Mouse (Mus musculus): Measurements from ENCODE around the gene Jade3.
"Not testable (repeated sequence)": the region's sequence is repeated elsewhere in the genome, so short reads cannot be mapped to it uniquely, and the experiment has no call there.

The Jade3 gene

DNA sequence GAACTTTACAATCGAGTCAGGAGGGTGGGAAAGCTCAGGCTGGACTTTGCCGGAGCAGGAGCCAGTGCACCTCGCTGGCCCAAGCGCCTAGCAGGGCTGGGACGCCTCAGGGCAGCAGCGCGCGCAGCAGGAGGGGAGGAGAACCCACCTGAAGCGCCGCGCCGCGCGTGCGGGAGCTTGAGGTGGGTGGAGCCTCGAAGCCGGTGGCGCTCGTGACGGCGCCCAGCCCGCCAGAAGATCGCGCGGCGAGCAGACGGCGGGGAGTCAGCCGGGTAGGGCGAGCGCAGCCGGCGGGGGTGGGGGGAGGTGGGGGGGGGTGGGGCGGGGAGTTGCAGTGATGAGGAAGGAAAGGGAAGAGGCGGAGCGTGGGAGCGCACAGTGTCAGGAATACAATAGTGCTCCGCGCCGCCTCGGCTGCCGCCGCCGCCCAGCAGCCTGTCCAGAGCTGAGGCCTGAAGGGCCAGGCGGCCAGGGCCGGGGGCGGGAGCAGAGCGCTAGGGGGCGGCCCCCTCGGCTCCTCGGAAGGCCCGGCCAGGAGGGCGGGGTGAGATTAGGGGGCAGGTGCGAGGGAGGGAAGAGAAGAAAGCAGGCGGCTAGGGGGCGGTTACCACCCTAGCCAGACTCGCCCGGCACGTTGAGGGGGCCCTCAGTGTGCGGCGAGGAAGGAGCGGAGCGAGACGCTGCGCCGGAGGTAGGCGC lies at the start of gene Jade3:
TSS of gene Jade3 (plus strand) at position 549 of the 699 bp plus-strand sequence.
- DNase-seq, result peak; percentile 74 to 75

DNA sequence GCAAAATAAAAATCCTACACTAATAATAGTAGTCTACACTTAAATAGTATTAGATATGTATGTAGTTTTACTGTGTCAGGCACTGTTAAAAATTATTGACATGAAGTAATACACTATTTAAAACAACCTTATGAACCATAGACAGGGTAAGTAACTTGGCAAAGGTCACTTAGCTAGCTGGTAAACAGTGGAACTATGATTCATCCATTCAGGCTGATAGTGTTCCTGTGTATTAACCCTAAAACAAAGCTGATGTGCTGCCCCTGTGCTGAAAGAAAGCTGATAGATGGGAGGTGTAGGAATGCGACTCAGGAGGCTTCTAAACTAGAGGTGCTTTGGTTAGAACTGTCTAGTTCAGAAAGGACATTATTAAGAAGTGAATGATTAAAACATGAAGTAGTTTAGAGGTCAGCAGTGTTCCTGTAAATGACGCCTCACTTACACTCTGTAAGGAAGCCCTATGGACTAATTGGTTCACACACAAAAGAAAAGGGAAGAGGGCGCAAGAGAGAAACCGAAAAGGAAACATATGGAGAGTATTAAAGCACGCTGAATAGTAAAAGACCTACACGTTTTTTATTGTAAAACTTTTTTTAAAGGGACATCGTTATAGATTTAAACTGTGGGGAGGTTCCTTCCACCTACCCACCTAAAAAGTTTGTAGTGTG lies 46.0 kb upstream of the Jade3 start:
- DNase-seq, result no peak

DNA sequence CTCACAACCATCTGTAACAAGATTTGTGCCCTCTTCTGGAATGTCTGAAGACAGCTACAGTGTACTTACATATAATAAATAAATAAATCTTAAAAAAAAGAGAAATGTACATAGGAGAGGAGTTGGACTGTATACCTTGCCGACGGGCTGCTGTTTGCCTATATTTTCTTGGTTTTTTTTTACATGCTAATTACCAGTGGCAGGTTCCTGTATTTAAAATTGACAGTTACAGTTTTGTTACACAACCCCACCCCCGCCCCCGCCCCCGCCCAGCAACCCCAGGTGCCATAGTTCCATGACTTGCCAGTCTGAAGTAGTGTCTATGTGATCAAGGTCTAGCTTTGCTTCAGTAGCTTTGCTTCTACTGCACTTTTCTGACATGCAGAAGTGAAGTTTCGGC lies 43.2 kb upstream of the Jade3 start:
- peak in 1 of 2 experiments; percentile 2 for DNase-seq

DNA sequence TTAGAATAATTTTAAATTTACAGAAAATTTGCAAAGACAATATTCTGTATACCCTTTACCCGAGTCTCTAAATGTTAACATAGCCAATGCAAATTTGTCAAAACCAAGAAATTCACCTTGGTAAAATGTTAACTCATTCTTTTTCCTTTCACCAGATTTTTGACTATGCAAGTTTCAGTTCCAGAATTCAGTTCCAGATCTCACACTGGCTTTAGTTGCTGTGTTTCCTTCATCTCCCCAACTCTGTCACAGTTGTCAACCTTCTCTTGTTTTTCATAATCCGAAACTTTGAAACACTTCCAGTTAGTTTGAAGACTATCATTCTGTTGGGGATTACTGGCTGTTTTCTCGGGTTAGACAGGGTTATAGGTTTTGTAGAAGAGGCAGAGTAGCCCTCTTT lies 38.5 kb upstream of the Jade3 start:
- DNase-seq, result no peak

DNA sequence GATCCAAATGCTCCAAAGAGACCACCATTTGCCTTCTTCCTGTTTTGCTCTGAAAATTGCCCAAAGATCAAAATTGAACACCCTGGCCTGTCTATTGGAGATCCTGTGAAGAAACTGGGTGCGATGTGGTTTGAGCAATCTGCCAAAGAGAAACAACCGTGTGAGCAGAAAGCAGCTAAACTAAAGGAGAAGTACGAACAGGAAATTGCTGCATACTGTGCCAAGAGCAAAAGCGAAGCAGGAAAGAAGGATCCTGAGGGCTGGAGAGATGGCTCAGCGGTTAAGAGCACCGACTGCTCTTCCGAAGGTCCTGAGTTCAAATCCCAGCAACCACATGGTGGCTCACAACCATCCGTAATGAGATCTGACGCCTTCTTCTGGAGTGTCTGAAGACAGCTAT lies 33.5 kb upstream of the Jade3 start:
- DNase-seq, result not testable (repeated sequence)

DNA sequence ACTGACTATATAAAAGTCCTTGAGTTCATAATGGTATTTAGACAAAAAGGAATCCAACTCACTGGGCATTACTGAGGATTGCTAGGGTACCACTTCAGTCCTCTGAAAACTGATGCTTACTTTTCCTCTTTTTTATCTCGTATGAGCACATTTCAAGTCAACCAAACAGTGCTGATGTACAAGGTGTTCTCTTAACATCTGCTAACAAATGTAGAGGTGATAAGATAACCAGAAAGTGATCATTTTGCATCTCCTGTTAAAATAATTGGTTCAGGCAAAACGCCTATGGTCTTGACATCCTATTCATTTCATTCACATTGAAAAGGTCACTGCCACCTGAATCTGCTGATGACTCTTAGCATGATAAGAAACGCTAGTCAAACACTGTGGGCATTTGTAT lies 32.5 kb upstream of the Jade3 start:
- no peak for DNase-seq

DNA sequence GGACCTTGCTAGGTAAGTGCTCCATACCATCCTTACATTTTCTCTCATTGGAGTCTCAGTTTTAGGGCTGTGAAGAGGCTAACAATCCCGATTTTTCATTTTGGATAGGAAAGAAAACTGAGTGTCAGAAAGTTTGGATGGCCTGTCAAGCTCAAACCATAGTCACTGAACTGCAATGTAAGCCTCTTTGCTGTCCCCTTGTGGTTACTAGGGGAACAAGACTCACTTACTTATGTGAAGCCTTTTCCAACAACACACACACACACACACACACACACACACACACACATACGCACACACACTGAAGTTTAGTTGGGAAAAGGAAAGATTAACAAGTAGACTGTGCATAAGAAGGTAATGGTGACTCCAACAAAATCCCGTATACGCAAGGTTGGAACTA lies 21.4 kb upstream of the Jade3 start:
- DNase-seq, result peak; percentile 8 to 27

DNA sequence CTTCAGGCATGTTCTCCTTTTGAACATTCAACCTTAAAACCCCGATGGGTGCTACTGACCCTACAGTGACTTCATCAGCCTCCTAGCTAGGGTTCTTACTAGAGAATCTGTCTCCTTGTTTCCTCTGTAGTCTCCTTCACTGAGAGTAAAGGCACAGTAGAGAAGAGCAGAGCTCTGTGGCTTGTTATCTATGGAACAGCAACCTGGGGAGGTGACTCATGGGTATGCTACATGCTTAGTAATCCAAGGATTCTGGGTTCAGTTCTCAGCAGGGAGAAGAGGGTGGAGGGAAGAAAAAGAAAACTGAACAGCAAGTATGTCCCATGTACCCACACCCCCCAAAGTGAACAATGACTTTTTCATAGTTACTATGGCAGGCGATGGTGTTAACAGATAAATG lies 18.6 kb upstream of the Jade3 start:
- no peak for DNase-seq

DNA sequence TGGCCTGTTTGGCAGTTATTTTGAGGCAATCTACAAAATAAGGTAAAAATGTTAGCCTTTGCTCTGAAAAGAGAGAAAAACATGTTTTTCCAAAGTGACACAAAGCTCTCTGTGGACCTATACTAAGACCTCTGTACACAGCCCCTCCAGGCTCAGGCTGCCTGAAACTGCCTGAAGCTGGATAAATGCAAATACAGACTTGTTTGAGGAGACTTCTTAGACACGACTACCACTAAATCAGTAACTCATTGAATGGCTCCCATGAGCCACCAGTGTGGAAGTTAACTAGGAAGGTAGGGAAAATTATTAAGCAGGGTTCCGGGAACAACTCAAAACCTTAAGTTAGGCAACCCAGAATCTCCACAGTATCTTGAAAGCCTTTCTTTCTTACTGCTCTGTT lies 17.8 kb upstream of the Jade3 start:
- no peak for DNase-seq

DNA sequence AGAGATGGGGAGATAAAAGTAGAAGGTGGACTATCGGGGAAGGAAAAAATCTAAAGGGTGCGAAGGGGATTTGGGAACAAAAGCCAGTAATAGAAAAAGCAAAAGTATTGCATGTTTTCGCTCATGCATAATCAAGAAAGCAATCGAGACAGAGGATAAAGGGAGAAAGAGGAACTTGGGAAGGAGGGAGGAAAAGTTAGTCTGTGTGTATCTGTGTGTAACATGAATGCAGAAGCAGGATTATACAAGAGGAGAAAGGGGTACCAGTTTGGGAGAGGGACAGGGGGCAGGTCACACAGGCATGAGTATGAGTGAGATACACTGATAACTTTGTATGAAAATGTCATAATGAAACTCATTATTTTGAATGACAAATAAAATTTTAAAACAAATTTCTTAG lies 14.1 kb upstream of the Jade3 start:
- no peak for DNase-seq

DNA sequence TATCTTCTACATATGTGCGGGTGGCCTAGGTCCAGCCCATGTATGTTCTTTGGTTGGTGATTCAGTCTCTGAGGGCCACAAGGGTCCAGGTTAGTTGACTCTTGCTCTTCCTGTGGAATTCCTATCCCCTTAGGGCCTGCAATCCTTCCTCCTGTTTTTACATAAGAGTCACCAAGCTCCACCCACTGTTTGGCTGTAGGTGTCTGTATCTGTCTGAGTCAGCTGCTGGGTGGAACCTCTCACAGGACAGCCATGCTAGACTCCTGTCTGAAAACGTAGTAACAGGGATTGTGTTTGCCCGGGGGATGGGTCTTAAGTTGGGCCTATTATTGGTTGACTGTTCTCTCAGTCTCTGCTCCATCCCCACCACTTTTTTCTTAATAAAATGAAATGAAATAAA lies 13.3 kb upstream of the Jade3 start:
- no peak for DNase-seq

DNA sequence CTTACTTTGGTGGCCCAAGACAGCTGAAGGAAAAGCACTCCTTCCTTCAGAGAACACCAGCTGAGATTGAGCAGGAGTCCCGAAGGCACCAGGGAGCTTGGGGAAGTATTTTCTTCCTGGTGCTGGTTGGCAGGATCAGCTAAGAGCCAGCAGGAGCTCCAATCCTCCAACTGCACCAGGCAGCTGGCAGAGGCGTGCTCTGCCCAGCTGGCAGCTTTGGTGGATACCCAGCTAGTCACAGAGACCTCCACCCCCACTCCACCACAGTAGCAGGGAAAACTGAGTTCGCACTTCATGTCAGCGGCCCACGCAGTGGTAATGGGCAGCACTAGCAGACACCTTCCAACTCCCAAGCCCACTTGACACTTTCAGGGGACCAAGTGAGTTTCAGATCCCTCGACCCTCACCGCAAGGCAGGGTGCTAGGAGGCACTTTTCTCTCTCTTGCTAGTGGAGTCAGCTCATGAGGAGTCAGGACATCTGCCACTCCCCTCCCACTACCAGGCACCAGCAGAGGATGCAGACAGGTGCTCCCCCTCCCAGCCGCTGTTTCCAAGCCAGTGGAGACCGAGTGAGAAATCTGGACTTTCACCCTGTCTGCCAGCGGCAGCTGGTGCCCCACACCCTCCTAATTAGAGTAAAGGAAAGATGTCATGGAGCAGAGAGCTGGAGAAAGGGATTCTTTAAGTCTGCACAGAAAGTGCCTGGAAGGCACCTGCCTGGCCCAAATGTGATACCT lies 10.4 kb upstream of the Jade3 start:
- no peak for DNase-seq

DNA sequence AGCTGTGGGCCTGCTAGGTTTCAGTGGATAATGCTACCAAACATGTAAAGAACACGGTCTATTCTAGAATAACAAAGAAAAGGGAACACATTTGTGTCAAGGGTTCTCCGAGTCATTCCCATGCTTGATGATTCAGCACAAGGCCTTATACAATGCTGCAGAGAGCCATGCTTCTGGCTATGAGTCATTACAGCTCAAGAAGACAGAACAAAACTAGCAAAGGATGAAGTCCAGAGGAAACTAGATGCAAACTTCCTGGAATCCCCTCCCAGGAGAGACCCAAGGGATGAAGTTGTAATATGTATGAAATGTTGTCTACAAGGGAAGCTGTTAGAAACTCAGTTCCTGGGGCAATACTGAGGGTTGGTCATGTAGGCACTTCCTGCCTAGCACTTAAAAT lies 7.0 kb upstream of the Jade3 start:
- no peak for DNase-seq

DNA sequence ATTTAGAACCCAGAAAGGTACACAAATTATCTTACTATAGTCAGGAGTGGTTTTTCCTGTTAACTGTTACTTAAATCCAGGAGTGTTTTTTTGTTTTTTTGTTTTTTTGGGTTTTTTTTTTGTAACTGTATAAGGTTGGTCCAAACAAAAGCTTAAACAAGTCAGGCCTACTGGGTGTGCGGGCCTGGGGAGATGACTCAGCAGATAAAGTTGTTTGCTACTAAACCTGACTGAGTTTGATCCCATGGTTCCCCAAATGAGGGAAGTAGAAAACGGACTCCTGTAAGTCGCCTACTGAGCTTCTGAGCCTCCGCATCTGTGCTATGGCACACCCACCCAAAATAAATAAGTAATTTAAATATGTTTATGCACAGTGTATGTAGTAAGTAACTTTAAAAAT lies 6.0 kb upstream of the Jade3 start:
- no peak for DNase-seq

DNA sequence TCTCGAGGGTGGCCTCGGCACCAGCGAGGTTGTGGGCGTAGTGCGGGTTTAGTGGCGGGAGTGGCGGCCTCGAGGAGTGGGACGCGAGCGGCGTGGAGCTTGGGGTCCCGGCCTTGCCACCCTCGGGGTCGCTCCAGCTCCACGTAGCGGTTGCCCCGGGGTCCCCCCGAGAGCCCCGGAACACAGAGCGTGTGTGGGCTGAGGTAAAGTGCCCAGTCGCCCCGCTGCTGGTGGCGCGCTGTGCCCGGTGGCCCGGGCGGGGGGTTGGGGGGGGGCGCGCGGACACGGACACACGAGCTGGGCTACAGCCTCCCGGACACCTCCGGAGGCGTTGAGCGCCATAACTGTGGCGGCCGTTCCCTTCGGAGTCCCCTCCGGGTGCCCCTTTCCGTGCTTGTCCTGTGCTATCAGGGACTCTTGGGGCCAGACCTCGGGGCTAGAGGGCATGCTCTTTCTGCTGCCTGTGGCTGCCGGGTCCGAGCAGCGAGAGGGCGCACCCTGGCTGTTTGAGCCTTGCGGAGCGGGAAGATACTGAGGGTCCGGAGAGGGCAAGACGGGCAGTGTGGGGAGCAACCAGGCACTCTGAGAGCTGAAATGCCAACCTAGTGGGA lies 456 bp downstream of the Jade3 start:
- peak; percentile 29 to 34 for DNase-seq

DNA sequence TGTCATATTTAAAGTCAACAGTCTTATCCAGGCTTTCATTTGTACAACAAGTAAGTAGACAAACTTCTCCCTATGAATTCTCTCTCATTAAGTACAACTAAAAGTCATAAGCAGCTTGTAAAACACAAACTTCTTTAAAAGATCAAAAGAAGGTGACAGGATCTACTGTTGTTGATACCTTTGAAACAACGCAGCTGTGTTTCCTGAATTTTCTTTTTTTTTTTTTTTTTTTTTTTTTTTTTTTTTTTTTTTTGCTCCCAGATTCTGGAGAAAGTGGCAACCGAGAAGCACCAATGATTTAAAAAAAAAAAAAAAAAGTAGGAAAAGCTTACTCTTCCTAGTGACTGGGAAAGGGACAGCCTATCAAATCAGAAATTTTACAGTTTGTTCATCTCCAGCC lies 57.7 kb downstream of the Jade3 start:
- DNase-seq, result no peak

DNA sequence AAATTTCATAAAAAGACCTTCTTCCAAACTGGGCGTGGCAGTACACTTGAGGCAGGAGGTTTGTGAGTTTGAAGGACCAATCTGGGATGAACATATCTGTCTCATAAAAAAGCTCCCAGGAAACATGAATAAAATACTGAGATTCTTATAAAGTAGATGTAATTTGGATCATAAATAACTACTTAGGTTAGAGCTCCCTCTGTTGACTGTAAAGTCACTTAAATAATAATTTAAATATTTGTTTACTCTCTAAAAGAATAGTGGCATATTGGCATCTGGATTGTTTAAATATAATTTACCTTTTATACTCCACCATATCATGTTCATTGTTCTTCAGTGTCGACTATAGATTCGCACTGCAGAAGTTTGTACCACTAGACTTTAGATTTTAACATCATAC lies 72.2 kb downstream of the Jade3 start:
- no peak for DNase-seq

DNA sequence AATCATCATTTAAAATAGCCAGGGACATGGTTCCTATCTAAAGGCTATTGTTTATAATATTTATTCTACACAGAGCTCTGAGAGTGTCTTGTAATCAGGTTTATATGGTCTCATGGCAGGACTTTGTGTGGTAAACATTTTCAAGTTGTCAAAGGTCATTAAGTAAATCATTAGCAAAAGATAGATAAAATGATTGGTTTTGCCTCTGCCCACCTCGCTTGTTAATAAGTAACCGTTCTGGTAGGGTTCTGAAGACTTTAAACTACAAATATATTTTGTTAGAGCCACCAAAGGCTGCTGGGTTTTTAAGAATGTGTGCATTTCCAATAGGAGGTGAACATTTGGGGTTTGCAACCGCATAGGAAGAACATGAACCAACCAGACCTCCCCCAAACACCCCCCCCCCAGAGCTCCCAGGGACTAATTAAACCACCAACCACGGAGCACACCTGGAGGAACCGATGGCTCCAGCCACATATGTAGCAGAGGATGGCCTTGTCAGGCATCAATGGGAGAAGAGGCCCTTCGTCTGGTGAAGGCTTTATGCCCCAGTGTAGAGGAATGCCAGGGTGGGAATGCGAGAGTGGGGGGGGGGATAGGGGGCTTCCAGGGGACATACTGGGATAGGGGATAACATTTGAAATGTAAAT lies 94.9 kb downstream of the Jade3 start:
- no peak for DNase-seq

DNA sequence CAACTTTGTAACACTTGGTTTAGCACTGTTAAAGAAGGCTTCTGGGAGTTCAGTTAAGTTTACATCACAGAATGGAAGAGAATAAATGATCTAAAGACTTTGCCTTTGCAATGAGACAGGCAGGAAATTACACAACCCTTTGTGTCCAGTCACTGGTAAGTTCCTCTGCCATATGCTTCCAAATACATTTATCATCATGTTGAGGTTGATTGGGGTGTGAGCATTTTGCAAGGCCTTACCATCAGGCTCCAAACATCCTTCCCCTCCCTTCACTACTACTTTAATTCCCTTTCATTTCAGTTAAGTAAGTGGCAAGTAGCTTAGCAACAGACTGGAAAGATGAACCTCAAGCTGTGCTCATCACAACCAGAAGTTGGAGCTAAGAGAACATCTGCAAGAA lies 96.1 kb downstream of the Jade3 start:
- DNase-seq, result no peak

DNA sequence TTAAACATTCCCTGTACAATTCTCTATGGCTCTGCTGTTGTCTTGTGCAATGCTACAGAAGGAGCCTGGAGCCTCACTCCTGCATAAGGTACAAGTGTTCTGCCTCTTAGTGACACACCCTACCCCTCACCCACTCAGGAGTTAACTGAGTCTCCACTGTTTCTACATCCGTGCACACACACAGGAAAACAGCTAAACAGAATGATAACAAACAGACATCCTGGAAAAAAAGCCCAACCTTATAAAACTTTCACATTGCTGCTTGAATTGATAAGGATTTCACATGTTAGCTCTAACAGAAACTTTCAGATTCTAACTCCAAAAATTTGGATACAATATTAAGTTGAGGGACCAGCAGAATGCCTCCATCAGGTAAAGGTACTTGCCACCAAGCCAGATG lies 107.1 kb downstream of the Jade3 start:
- no peak for DNase-seq

DNA sequence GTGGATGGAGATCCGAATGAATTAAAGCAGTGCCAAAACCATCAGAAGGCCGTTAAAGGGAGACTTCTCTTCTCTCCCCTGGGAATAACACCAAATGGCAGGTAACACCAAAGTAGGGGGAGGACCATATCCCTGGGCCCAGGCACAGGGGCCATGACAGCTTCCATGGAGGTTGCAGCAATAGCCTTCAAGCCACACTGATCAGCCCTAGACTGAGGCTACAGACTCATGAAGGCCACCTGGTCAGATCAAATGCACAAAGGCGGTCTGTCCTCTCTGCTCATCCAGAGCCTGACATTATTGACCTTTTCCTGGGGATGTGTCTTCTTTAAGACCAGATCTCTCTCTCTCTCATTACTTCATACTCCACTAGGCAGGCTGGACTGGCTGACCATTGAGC lies 118.4 kb downstream of the Jade3 start:
- no peak for DNase-seq

DNA sequence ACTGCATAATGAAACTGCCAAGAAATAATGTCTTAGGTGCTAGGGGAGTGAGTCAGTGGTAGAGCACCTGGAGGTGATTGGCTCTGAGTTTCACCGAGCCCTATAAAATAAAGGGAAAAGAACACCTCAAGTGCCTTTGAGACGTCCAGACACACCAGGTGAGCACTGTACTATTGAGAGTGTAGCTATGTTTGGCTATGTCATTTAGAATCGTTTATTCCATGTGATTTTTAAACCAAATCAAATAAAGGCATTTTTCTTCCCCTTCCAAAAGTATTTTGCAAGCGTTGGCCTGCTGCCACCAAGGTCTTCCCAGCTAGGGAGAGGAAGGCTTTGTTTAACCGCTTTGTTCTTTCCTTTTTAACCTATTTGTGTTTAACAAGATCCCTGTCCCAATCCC lies 122.1 kb downstream of the Jade3 start:
- no peak for DNase-seq

Measured in B cell, adult 2 months (primary cell).